Mouse (Mus musculus): ENCODE results near the gene Ccdc107. TPM values are rescaled to one million over a fixed set of nuclear protein-coding genes. Genes with fewer than 3 reads are reported as not detected.

Ccdc107 gene
- polyA plus RNA-seq, 1 experiment = 74.6 TPM

GRCm38 (mm10) chr4:43465935-43466334 lies 26.8 kb upstream of the Ccdc107 start:
- no peaks in the 10 kb centered on the region for H3K36me3 ChIP-seq (replicated peaks; ENCODE audit: low read length)
- H3K27me3 ChIP-seq (replicated peaks) = peaks cover 30% of the 10 kb centered on the region
- H3K4me1 ChIP-seq = peaks cover 11% of the 10 kb centered on the region
- peaks cover 9% of the 10 kb centered on the region for H3K9me3 ChIP-seq
- no peak overlapping the region for H3K4me3 ChIP-seq (replicated peaks)
- TF ChIP-seq GATA1 (IDR thresholded peaks at IDR 0.05; ENCODE audit: borderline replicate concordance, low read length) (no peak), FLI1 (IDR thresholded peaks at IDR 0.05; ENCODE audit: low read length) (no peak)

GRCm38 (mm10) chr4:43466872-43467271 lies 25.8 kb upstream of the Ccdc107 start:
- Histone ChIP-seq H3K9me3 (peaks cover 9% of the 10 kb centered on the region), H3K36me3 (replicated peaks; ENCODE audit: low read length) (no peaks in the 10 kb centered on the region)
- TF ChIP-seq FLI1 (IDR thresholded peaks at IDR 0.05; ENCODE audit: low read length) (no peak), GATA1 (IDR thresholded peaks at IDR 0.05; ENCODE audit: borderline replicate concordance, low read length) (no peak)

GRCm38 (mm10) chr4:43470301-43470700 lies 22.4 kb upstream of the Ccdc107 start:
- H3K4me1 ChIP-seq = peaks cover 16% of the 10 kb centered on the region
- H3K9me3 ChIP-seq = no peaks in the 10 kb centered on the region; the same call in 1 of the 2 replicates
- no peaks in the 10 kb centered on the region for H3K36me3 ChIP-seq (replicated peaks; ENCODE audit: low read length)
- TF ChIP-seq GATA1 (IDR thresholded peaks at IDR 0.05; ENCODE audit: borderline replicate concordance, low read length) (no peak), FLI1 (IDR thresholded peaks at IDR 0.05; ENCODE audit: low read length) (no peak)
- H3K27me3 ChIP-seq (replicated peaks) = peaks cover 25% of the 10 kb centered on the region
- no peak overlapping the region for H3K4me3 ChIP-seq (replicated peaks)

More at GRCm38 (mm10) chr4:43466872-43467271, 25.8 kb upstream of the Ccdc107 start:
- Histone ChIP-seq H3K4me1 (peaks cover 6% of the 10 kb centered on the region), H3K27me3 (replicated peaks) (peaks cover 30% of the 10 kb centered on the region), H3K4me3 (replicated peaks) (no peak overlapping the region)

GRCm38 (mm10) chr4:43473636-43474035 lies 19.1 kb upstream of the Ccdc107 start:
- no peak overlapping the region for H3K4me3 ChIP-seq (replicated peaks)
- TF ChIP-seq FLI1 (IDR thresholded peaks at IDR 0.05; ENCODE audit: low read length) (no peak), GATA1 (IDR thresholded peaks at IDR 0.05; ENCODE audit: borderline replicate concordance, low read length) (no peak)
- H3K36me3 ChIP-seq (replicated peaks; ENCODE audit: low read length) = no peaks in the 10 kb centered on the region
- peaks cover 22% of the 10 kb centered on the region for H3K4me1 ChIP-seq
- no peaks in the 10 kb centered on the region; the same call in 1 of the 2 replicates for H3K9me3 ChIP-seq
- peaks cover 6% of the 10 kb centered on the region for H3K27me3 ChIP-seq (replicated peaks)

GRCm38 (mm10) chr4:43476604-43477003 lies 16.1 kb upstream of the Ccdc107 start:
- H3K36me3 ChIP-seq (replicated peaks; ENCODE audit: low read length) = no peaks in the 10 kb centered on the region
- no peaks in the 10 kb centered on the region for H3K27me3 ChIP-seq (replicated peaks)
- H3K4me3 ChIP-seq (replicated peaks) = no peak overlapping the region
- no peak for TF ChIP-seq FLI1 (IDR thresholded peaks at IDR 0.05; ENCODE audit: low read length)
- TF ChIP-seq GATA1 (IDR thresholded peaks at IDR 0.05; ENCODE audit: borderline replicate concordance, low read length) = no peak
- H3K4me1 ChIP-seq = peaks cover 39% of the 10 kb centered on the region
- no peaks in the 10 kb centered on the region for H3K9me3 ChIP-seq

- Histone ChIP-seq H3K27me3 (replicated peaks) (peaks cover 6% of the 10 kb centered on the region), H3K4me1 (peaks cover 53% of the 10 kb centered on the region), H3K4me3 (replicated peaks) (peak overlapping the region; percentile 92), H3K36me3 (replicated peaks; ENCODE audit: low read length) (no peaks in the 10 kb centered on the region), H3K9me3 (no peaks in the 10 kb centered on the region)
- TF ChIP-seq GATA1 (IDR thresholded peaks at IDR 0.05; ENCODE audit: borderline replicate concordance, low read length) = no peak
- no peak for TF ChIP-seq FLI1 (IDR thresholded peaks at IDR 0.05; ENCODE audit: low read length)
Observed at GRCm38 (mm10) chr4:43477857-43478533, 14.7 kb upstream of the Ccdc107 start.

- H3K4me3 ChIP-seq (replicated peaks) = peak overlapping the region; percentile 92
- H3K9me3 ChIP-seq = no peaks in the 10 kb centered on the region
- no peaks in the 10 kb centered on the region for H3K36me3 ChIP-seq (replicated peaks; ENCODE audit: low read length)
- TF ChIP-seq FLI1 (IDR thresholded peaks at IDR 0.05; ENCODE audit: low read length) (no peak), GATA1 (IDR thresholded peaks at IDR 0.05; ENCODE audit: borderline replicate concordance, low read length) (no peak)
- H3K4me1 ChIP-seq = peaks cover 58% of the 10 kb centered on the region
- peaks cover 10% of the 10 kb centered on the region for H3K27me3 ChIP-seq (replicated peaks)
Observed at GRCm38 (mm10) chr4:43478534-43478858, 14.2 kb upstream of the Ccdc107 start.

GRCm38 (mm10) chr4:43478906-43479832 lies 13.5 kb upstream of the Ccdc107 start:
- TF ChIP-seq GATA1 (IDR thresholded peaks at IDR 0.05; ENCODE audit: borderline replicate concordance, low read length) (no peak), FLI1 (IDR thresholded peaks at IDR 0.05; ENCODE audit: low read length) (no peak)
- peak overlapping the region; percentile 46 for H3K4me3 ChIP-seq (replicated peaks)
- H3K27me3 ChIP-seq (replicated peaks) = peaks cover 16% of the 10 kb centered on the region
- no peaks in the 10 kb centered on the region for H3K9me3 ChIP-seq
- H3K4me1 ChIP-seq = peaks cover 56% of the 10 kb centered on the region
- no peaks in the 10 kb centered on the region for H3K36me3 ChIP-seq (replicated peaks; ENCODE audit: low read length)

- TF ChIP-seq GATA1 (IDR thresholded peaks at IDR 0.05; ENCODE audit: borderline replicate concordance, low read length) = no peak
- no peak for TF ChIP-seq FLI1 (IDR thresholded peaks at IDR 0.05; ENCODE audit: low read length)
- Histone ChIP-seq H3K27me3 (replicated peaks) (peaks cover 17% of the 10 kb centered on the region), H3K9me3 (peaks cover 6% of the 10 kb centered on the region; the same call in 1 of the 2 replicates), H3K36me3 (replicated peaks; ENCODE audit: low read length) (no peaks in the 10 kb centered on the region), H3K4me1 (peaks cover 48% of the 10 kb centered on the region), H3K4me3 (replicated peaks) (no peak overlapping the region)
Observed at GRCm38 (mm10) chr4:43480985-43481384, 11.7 kb upstream of the Ccdc107 start.

Measured in megakaryocyte, embryonic 14.5 days (primary cell).